Mouse (Mus musculus): ENCODE data around the gene Kif3c. TPM values are rescaled to one million over a fixed set of nuclear protein-coding genes. Genes with fewer than 3 reads are reported as not detected.

The Kif3c gene
- polyA plus RNA-seq, 1 experiment from 2014 or later: 12.2 TPM

DNA sequence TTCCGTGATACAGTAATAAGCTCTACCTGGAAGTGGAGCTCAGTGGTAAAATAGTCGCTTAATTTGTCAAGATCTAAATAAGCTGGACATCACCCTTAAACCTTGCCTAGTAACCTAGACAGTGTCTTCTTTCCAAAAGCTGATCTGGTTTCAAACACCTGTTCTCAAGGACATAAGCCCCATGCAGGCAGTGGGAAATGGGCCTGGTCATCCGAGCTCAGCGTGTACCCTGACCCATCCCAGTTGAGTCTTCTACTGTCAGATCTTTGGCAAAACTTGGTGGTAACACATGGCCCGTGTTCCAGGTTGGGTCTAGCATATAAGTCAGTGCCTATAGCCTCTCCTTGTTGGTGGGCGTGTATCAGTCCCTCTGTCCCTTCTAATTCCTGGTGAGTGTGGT is 8.6 kb downstream of the Kif3c start:
- Histone ChIP-seq H3K4me1 (ENCODE audit: control insufficient read depth, insufficient read depth, low read length) (peaks cover 11% of the 10 kb centered on the region), H3K27me3 (ENCODE audit: control insufficient read depth, insufficient read depth, low read length) (no peaks in the 10 kb centered on the region), H3K36me3 (ENCODE audit: control insufficient read depth, insufficient read depth, low read length) (no peaks in the 10 kb centered on the region; the same call in 1 of the 2 replicates), H3K4me3 (ENCODE audit: low read depth, low read length) (no peak overlapping the region), H3K9ac (replicated peaks; ENCODE audit: low read depth, low read length) (no peak overlapping the region), H3K9me3 (ENCODE audit: control insufficient read depth, low read depth, low read length) (no peaks in the 10 kb centered on the region), H3K4me2 (replicated peaks; ENCODE audit: low read depth, low read length) (no peak overlapping the region), H3K27ac (ENCODE audit: low read length) (no peak overlapping the region)
- ATAC-seq (ENCODE audit: insufficient number of reproducible peaks, insufficient read depth, low FRiP score, low read depth): no peak
- WGBS: 91% methylated on average over 6 of the region's 6 CpGs

DNA sequence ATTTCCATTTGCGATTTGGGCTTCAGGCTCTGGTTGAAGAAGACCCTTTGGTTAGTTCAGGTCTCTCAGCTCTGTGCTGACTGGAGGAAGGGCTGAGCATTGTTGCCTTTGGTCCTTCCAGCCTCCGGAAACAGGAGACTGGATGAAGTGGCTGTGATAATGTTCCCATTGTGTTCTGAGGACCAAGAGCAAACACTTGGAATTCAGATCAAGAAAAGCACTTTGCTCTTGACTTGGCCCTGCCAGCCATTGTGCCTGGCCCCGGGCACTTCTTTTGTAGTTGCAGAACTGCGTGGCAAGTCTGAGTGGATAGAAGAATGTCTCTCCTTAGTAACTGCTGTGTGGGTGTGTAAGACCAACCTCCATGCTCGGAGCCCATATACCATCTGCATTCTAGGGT is 9.6 kb downstream of the Kif3c start:
- Histone ChIP-seq H3K9ac (replicated peaks; ENCODE audit: low read depth, low read length) (no peak overlapping the region), H3K9me3 (ENCODE audit: control insufficient read depth, low read depth, low read length) (no peaks in the 10 kb centered on the region), H3K27ac (ENCODE audit: low read length) (no peak overlapping the region), H3K4me3 (ENCODE audit: low read depth, low read length) (no peak overlapping the region), H3K4me1 (ENCODE audit: control insufficient read depth, insufficient read depth, low read length) (peaks cover 3% of the 10 kb centered on the region), H3K27me3 (ENCODE audit: control insufficient read depth, insufficient read depth, low read length) (no peaks in the 10 kb centered on the region), H3K4me2 (replicated peaks; ENCODE audit: low read depth, low read length) (no peak overlapping the region), H3K36me3 (ENCODE audit: control insufficient read depth, insufficient read depth, low read length) (no peaks in the 10 kb centered on the region; the same call in 1 of the 2 replicates)
- ATAC-seq (ENCODE audit: insufficient number of reproducible peaks, insufficient read depth, low FRiP score, low read depth): no peak
- WGBS: 80% methylated on average over 5 of the region's 5 CpGs

DNA sequence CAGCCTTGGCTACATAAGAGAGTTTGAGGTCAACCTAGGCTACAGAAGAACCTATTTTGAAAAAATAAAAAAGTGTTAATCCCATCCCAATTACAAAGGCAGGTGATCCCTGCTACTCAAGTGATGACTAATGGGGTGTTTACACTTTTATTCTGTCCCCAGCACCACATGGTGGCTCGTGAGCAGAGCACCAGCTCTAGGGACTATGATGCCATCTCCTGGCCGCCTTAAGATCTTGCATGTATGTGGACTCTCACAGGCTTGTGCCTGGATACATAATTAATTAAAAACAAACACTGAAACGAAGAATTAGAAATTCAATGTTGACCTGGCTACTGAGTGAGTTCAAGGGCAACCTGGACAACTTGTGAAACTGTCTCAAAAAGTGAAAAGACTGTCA is 12.3 kb downstream of the Kif3c start:
- H3K9me3 ChIP-seq (ENCODE audit: control insufficient read depth, low read depth, low read length): no peaks in the 10 kb centered on the region
- no peak for ATAC-seq (ENCODE audit: insufficient number of reproducible peaks, insufficient read depth, low FRiP score, low read depth)
- no peak overlapping the region for H3K9ac ChIP-seq (replicated peaks; ENCODE audit: low read depth, low read length)
- no peak overlapping the region for H3K27ac ChIP-seq (ENCODE audit: low read length)
- H3K27me3 ChIP-seq (ENCODE audit: control insufficient read depth, insufficient read depth, low read length): no peaks in the 10 kb centered on the region
- no peaks in the 10 kb centered on the region; the same call in 1 of the 2 replicates for H3K36me3 ChIP-seq (ENCODE audit: control insufficient read depth, insufficient read depth, low read length)
- H3K4me3 ChIP-seq (ENCODE audit: low read depth, low read length): no peak overlapping the region
- no peaks in the 10 kb centered on the region for H3K4me1 ChIP-seq (ENCODE audit: control insufficient read depth, insufficient read depth, low read length)
- 17% methylated on average over 3 of the region's 3 CpGs for WGBS
- H3K4me2 ChIP-seq (replicated peaks; ENCODE audit: low read depth, low read length): no peak overlapping the region

DNA sequence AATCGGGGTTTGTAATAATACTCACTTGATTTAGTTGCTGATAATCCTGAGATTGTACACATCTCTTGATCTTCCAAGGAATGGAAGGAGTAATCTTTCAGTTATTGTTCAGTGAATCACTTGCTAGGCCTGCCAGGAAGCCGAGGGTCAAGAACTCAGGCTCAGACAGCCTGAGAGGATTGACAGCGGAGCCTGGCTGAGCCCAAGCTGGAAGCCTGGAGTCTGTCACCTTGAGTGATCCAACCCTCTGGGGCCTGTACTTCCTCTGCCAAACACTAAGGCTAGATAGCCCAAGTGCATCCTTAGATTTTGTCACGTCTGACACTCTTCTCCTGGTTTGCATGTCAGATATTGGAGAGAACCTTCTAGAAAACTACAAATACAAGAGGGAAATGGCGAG is 12.8 kb downstream of the Kif3c start:
- no peak overlapping the region for H3K27ac ChIP-seq (ENCODE audit: low read length)
- no peaks in the 10 kb centered on the region for H3K9me3 ChIP-seq (ENCODE audit: control insufficient read depth, low read depth, low read length)
- no peak overlapping the region for H3K4me3 ChIP-seq (ENCODE audit: low read depth, low read length)
- WGBS: 67% methylated on average over 5 of the region's 5 CpGs
- no peaks in the 10 kb centered on the region for H3K27me3 ChIP-seq (ENCODE audit: control insufficient read depth, insufficient read depth, low read length)
- no peak overlapping the region for H3K9ac ChIP-seq (replicated peaks; ENCODE audit: low read depth, low read length)
- ATAC-seq (ENCODE audit: insufficient number of reproducible peaks, insufficient read depth, low FRiP score, low read depth): no peak
- H3K36me3 ChIP-seq (ENCODE audit: control insufficient read depth, insufficient read depth, low read length): peaks cover 3% of the 10 kb centered on the region; the same call in 1 of the 2 replicates
- H3K4me1 ChIP-seq (ENCODE audit: control insufficient read depth, insufficient read depth, low read length): no peaks in the 10 kb centered on the region
- H3K4me2 ChIP-seq (replicated peaks; ENCODE audit: low read depth, low read length): no peak overlapping the region

DNA sequence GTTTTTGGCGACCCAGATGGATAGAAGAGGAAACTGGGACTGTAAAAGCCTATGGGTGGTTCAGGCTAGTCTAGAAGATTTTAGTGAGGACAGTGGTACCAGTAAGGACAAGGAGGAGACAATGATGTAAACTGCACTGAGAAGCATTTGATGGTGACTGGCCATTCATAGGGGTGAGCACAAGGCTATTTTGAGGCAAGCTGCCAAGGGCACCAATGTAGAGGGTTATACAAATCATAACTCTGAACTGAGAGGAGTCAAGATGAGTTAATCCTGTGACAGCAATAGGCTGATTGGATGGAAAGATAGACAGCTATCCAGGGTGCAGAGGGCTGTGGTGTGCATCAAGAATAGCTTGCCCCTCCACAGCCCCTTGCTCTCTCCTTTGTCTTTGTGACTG is 19.9 kb downstream of the Kif3c start:
- Histone ChIP-seq H3K4me3 (ENCODE audit: low read depth, low read length) (no peak overlapping the region), H3K27ac (ENCODE audit: low read length) (no peak overlapping the region), H3K9ac (replicated peaks; ENCODE audit: low read depth, low read length) (no peak overlapping the region), H3K27me3 (ENCODE audit: control insufficient read depth, insufficient read depth, low read length) (no peaks in the 10 kb centered on the region), H3K36me3 (ENCODE audit: control insufficient read depth, insufficient read depth, low read length) (peaks cover 15% of the 10 kb centered on the region; the same call in 1 of the 2 replicates), H3K9me3 (ENCODE audit: control insufficient read depth, low read depth, low read length) (no peaks in the 10 kb centered on the region), H3K4me2 (replicated peaks; ENCODE audit: low read depth, low read length) (no peak overlapping the region), H3K4me1 (ENCODE audit: control insufficient read depth, insufficient read depth, low read length) (no peaks in the 10 kb centered on the region)
- ATAC-seq (ENCODE audit: insufficient number of reproducible peaks, insufficient read depth, low FRiP score, low read depth): no peak
- 66% methylated on average over 1 of the region's 1 CpGs for WGBS

DNA sequence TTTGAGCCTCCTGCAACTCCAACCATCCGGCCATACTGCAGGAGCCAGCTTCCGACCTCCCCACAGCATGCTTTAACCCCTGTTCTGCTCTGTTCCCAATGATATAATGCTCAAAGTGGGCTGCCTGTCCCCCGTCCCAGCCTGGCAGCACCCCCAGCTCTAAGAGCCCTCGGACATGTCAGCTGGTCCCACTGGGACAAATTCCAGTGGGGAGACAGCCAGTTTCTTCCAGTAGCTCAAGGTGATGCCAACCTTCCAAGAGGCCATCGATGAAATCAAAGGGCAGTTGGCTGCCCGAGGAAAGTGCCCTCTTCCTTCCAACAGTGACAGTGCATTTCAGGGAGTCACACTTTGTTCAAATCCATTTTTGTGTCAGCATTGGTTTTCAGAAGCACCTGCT is 20.3 kb downstream of the Kif3c start:
- peaks cover 15% of the 10 kb centered on the region; the same call in 1 of the 2 replicates for H3K36me3 ChIP-seq (ENCODE audit: control insufficient read depth, insufficient read depth, low read length)

DNA sequence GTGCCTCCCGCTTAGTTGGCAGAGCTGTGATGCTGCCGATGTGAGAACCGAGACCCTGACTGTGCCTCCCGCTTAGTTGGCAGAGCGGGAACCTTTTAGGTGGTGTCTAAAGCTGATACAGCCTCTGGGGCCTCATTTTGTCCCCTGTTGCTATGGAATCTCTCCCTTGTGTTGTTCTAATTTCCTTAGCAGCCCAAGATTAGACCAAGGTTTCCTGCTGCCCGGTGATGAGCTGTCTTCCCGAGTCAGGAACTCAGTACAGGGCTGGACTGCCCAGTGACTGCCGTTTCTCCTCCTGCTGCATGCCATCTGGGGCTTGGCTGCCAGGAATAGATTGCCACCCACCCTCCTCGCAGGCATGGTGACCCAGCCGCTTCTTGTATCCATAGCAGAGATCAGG is 21.0 kb downstream of the Kif3c start:
- no peaks in the 10 kb centered on the region for H3K9me3 ChIP-seq (ENCODE audit: control insufficient read depth, low read depth, low read length)
- H3K4me3 ChIP-seq (ENCODE audit: low read depth, low read length): no peak overlapping the region
- WGBS: 87% methylated on average over 10 of the region's 10 CpGs
- no peak overlapping the region for H3K27ac ChIP-seq (ENCODE audit: low read length)
- H3K9ac ChIP-seq (replicated peaks; ENCODE audit: low read depth, low read length): no peak overlapping the region
- peaks cover 15% of the 10 kb centered on the region; the same call in 1 of the 2 replicates for H3K36me3 ChIP-seq (ENCODE audit: control insufficient read depth, insufficient read depth, low read length)
- no peak overlapping the region for H3K4me2 ChIP-seq (replicated peaks; ENCODE audit: low read depth, low read length)
- no peaks in the 10 kb centered on the region for H3K4me1 ChIP-seq (ENCODE audit: control insufficient read depth, insufficient read depth, low read length)
- H3K27me3 ChIP-seq (ENCODE audit: control insufficient read depth, insufficient read depth, low read length): no peaks in the 10 kb centered on the region
- ATAC-seq (ENCODE audit: insufficient number of reproducible peaks, insufficient read depth, low FRiP score, low read depth): no peak

More for the DNA sequence above, 20.3 kb downstream of the Kif3c start:
- Histone ChIP-seq H3K4me1 (ENCODE audit: control insufficient read depth, insufficient read depth, low read length) (no peaks in the 10 kb centered on the region), H3K4me3 (ENCODE audit: low read depth, low read length) (no peak overlapping the region), H3K9me3 (ENCODE audit: control insufficient read depth, low read depth, low read length) (no peaks in the 10 kb centered on the region), H3K4me2 (replicated peaks; ENCODE audit: low read depth, low read length) (no peak overlapping the region), H3K27me3 (ENCODE audit: control insufficient read depth, insufficient read depth, low read length) (no peaks in the 10 kb centered on the region), H3K27ac (ENCODE audit: low read length) (no peak overlapping the region), H3K9ac (replicated peaks; ENCODE audit: low read depth, low read length) (no peak overlapping the region)
- no peak for ATAC-seq (ENCODE audit: insufficient number of reproducible peaks, insufficient read depth, low FRiP score, low read depth)
- WGBS: 87% methylated on average over 6 of the region's 6 CpGs

DNA sequence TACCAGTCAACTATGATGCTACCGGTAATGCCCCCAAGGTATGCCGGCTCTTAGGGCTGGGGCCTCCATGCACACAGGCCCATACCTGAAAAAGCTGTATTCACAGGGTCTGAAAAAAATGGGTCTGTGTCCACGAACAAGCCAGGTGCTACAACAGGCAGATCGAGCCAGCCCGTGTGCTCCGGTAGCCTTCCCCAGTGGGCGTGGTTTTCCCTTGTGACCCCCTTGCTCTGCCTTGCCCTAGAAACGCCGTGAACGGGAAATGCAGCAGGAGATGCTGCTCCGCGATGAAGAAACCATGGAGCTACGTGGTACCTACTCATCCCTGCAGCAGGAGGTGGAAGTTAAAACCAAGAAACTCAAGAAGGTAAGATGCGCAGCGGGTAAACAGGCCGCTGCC is 23.0 kb downstream of the Kif3c start:
- Histone ChIP-seq H3K9me3 (ENCODE audit: control insufficient read depth, low read depth, low read length) (no peaks in the 10 kb centered on the region), H3K9ac (replicated peaks; ENCODE audit: low read depth, low read length) (no peak overlapping the region), H3K4me2 (replicated peaks; ENCODE audit: low read depth, low read length) (no peak overlapping the region), H3K36me3 (ENCODE audit: control insufficient read depth, insufficient read depth, low read length) (peaks cover 11% of the 10 kb centered on the region; the same call in 1 of the 2 replicates), H3K27me3 (ENCODE audit: control insufficient read depth, insufficient read depth, low read length) (no peaks in the 10 kb centered on the region), H3K4me3 (ENCODE audit: low read depth, low read length) (no peak overlapping the region), H3K27ac (ENCODE audit: low read length) (no peak overlapping the region), H3K4me1 (ENCODE audit: control insufficient read depth, insufficient read depth, low read length) (no peaks in the 10 kb centered on the region)
- 94% methylated on average over 16 of the region's 16 CpGs for WGBS
- ATAC-seq (ENCODE audit: insufficient number of reproducible peaks, insufficient read depth, low FRiP score, low read depth): no peak

DNA sequence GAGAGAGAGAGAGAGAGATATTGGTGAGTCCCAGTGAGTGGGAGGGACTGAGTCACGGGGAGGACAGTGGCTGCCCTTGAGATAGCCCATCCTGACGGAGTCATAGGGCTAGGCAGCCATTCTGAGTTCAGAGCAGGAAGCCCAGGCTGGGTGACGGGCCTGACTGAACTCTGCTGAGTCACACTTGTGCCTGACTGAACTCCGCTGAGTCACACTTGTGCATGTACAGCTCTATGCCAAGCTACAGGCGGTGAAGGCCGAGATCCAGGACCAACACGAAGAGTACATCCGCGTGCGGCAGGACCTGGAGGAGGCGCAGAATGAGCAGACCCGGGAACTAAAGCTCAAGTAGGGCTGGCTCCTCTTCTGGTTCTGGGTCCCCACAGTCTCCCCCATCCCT is 24.5 kb downstream of the Kif3c start:
- WGBS: 92% methylated on average over 12 of the region's 12 CpGs
- ATAC-seq (ENCODE audit: insufficient number of reproducible peaks, insufficient read depth, low FRiP score, low read depth): no peak

More for the DNA sequence above, 24.5 kb downstream of the Kif3c start:
- Histone ChIP-seq H3K36me3 (ENCODE audit: control insufficient read depth, insufficient read depth, low read length) (peaks cover 11% of the 10 kb centered on the region; the same call in 1 of the 2 replicates), H3K27ac (ENCODE audit: low read length) (no peak overlapping the region), H3K4me3 (ENCODE audit: low read depth, low read length) (no peak overlapping the region), H3K9me3 (ENCODE audit: control insufficient read depth, low read depth, low read length) (no peaks in the 10 kb centered on the region), H3K9ac (replicated peaks; ENCODE audit: low read depth, low read length) (no peak overlapping the region), H3K27me3 (ENCODE audit: control insufficient read depth, insufficient read depth, low read length) (no peaks in the 10 kb centered on the region), H3K4me1 (ENCODE audit: control insufficient read depth, insufficient read depth, low read length) (no peaks in the 10 kb centered on the region), H3K4me2 (replicated peaks; ENCODE audit: low read depth, low read length) (no peak overlapping the region)
